9 mouse cellular contexts compared by ENCODE assay signal in the genomic region with DNA sequence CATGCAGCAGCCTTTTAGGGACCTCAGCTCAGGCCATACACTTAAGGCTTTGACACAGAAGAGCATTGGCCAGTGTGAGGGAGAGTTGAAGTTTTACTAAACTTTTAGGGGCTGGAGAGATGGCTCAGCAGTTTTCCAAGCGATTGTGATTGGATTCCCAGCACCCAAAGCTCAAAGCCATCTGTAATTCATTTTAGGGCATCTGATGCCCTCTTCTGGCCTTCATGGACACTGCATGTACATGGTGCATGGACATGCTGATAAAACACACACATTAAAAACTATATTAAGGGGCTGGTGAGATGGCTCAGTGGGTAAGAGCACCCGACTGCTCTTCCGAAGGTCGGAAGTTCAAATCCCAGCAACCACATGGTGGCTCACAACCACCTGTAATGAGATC. TPM values are rescaled to one million over a fixed set of nuclear protein-coding genes. Genes with fewer than 3 reads are reported as not detected.
DNase-seq lines count a peak whose midpoint lies in the region; ATAC-seq and TF ChIP-seq lines count a peak whose summit lies in the region.
"Had no signal": no experiment of that assay in that cellular context is flagged by ENCODE, and none has a peak within 500 bp of the region (broad histone marks: within the 10 kb centered on the region; RNA-seq: fewer than 3 reads in every experiment).

No protein-coding gene starts in this region.

- no peaks in the 10 kb centered on the region; the same call in 1 of the 2 replicates for H3K79me2 ChIP-seq in MEL (ENCODE audit: control insufficient read depth, insufficient read depth, low read length, poor library complexity)

- H3K9ac ChIP-seq in MEL (ENCODE audit: control insufficient read depth, low read depth, low read length, poor library complexity, severe bottlenecking) = no peak overlapping the region
- H3K9ac ChIP-seq: embryonic facial prominence, embryonic 12.5 days; neural tube, embryonic 13.5 days had no signal

- TF ChIP-seq RAD21 in MEL (IDR thresholded peaks at IDR 0.05; ENCODE audit: low read depth, low read length) = peak; percentile 91

- no peaks in the 10 kb centered on the region for H3K9me3 ChIP-seq in MEL (replicated peaks; ENCODE audit: insufficient read depth, low read length)

- H3K4me3 ChIP-seq in left cerebral cortex, adult 2 months = no peak overlapping the region
- no peak overlapping the region for H3K4me3 ChIP-seq in MEL (ENCODE audit: control insufficient read depth in 1 of 2, insufficient read depth in 1 of 2, low read depth in 2 of 2, low read length in 2 of 2)
- no peak overlapping the region for H3K4me3 ChIP-seq in cerebellum, adult 2 months (replicated peaks; ENCODE audit: insufficient read depth, low read depth, low read length)
- H3K4me3 ChIP-seq: embryonic facial prominence, embryonic 12.5 days; neural tube, embryonic 13.5 days had no signal

- no peak for TF ChIP-seq POLR2A in MEL (IDR thresholded peaks at IDR 0.05; ENCODE audit: control insufficient read depth in 1 of 2, insufficient read depth in 1 of 2, low read depth in 1 of 2, low read length in 2 of 2, poor library complexity in 1 of 2)
- TF ChIP-seq POLR2A in cerebellum, adult 2 months (IDR thresholded peaks at IDR 0.05; ENCODE audit: borderline replicate concordance, insufficient read depth, low read length) = no peak

- intact Hi-C loops in left cerebral cortex, adult 2 months (cut with DNase I) = loop anchor here (1.0 to 5.0 kb wide), 2 partner anchors 62 to 369 kb away; no protein-coding TSS in a partner anchor

- peaks cover 0 to 12% of the 10 kb centered on the region in 2 experiments; a peak in 2 of 4 replicates for H3K36me3 ChIP-seq in MEL (ENCODE audit: control insufficient read depth in 1 of 2, insufficient read depth in 2 of 2, low read length in 2 of 2)
- H3K36me3 ChIP-seq: embryonic facial prominence, embryonic 12.5 days had no signal

- no peak for TF ChIP-seq EP300 in MEL (IDR thresholded peaks at IDR 0.05; ENCODE audit: low read depth in 1 of 2, low read length in 2 of 2)

- no peak for DNase-seq in left cerebral cortex, adult 2 months (ENCODE audit: extremely low spot score in 1 of 2, low spot score in 2 of 2)
- DNase-seq in left cerebral cortex, adult 8-10 months (ENCODE audit: low spot score in 2 of 2) = no peak
- DNase-seq in MEL (ENCODE audit: low read depth, low spot score) = peak; percentile 86
- peak; percentile 37 to 62 for DNase-seq in cerebellum, adult 2 months
- DNase-seq in lung, adult 18-20 months = peak; percentile 37 to 56
- no peak for DNase-seq in yolk sac, embryonic 10.5 days (ENCODE audit: low spot score)

- no peak for ATAC-seq in megakaryocyte-erythroid progenitor cell, adult 5-6 weeks (replicated peaks; ENCODE audit: low FRiP score, low TSS enrichment, poor library complexity, severe bottlenecking)

- H3K27ac ChIP-seq in left cerebral cortex, adult 2 months = no peak overlapping the region
- no peak overlapping the region for H3K27ac ChIP-seq in MEL (ENCODE audit: control insufficient read depth, low read depth, low read length)
- no peak overlapping the region for H3K27ac ChIP-seq in cerebellum, adult 2 months (ENCODE audit: insufficient read depth, low read length)
- H3K27ac ChIP-seq: embryonic facial prominence, embryonic 12.5 days; neural tube, embryonic 13.5 days had no signal

- no peaks in the 10 kb centered on the region for H3K27me3 ChIP-seq in MEL (ENCODE audit: control insufficient read depth in 1 of 2, insufficient read depth in 2 of 2, low read length in 2 of 2)
- H3K27me3 ChIP-seq in cerebellum, adult 2 months (ENCODE audit: control insufficient read depth, insufficient read depth, low read length) = no peaks in the 10 kb centered on the region
- H3K27me3 ChIP-seq: embryonic facial prominence, embryonic 12.5 days; neural tube, embryonic 13.5 days had no signal

- peak; percentile 62 for TF ChIP-seq CTCF in left cerebral cortex, adult 2 months (IDR thresholded peaks at IDR 0.05)
- TF ChIP-seq CTCF in MEL (IDR thresholded peaks at IDR 0.05 in 2 of 3, conservative IDR thresholded peaks at IDR 0.05 in 1 of 3; ENCODE audit: control insufficient read depth in 1 of 3, insufficient read depth in 1 of 3, low read depth in 2 of 3, low read length in 3 of 3, poor library complexity in 1 of 3, severe bottlenecking in 1 of 3) = peak; percentile 59 to 86 (median 66)
- TF ChIP-seq CTCF in cerebellum, adult 2 months (IDR thresholded peaks at IDR 0.05; ENCODE audit: borderline replicate concordance, insufficient read depth, low read depth, low read length) = no peak; the same call in 1 of the 2 replicates

- 73% methylated on average over 4 of the region's 4 CpGs for WGBS in cerebellum, adult 2 months

- H3K4me1 ChIP-seq in MEL (ENCODE audit: control insufficient read depth in 1 of 2, insufficient read depth in 2 of 2, low read length in 2 of 2) = peaks cover 4 to 22% of the 10 kb centered on the region in 2 experiments
- no peaks in the 10 kb centered on the region for H3K4me1 ChIP-seq in cerebellum, adult 2 months (ENCODE audit: control insufficient read depth, insufficient read depth, low read length)
- H3K4me1 ChIP-seq: embryonic facial prominence, embryonic 12.5 days; neural tube, embryonic 13.5 days had no signal

TF ChIP-seq in MEL, 35 proteins besides CTCF, POLR2A, EP300 and RAD21 (continues in another document):
- TF ChIP-seq MEF2A (IDR thresholded peaks at IDR 0.05; ENCODE audit: extremely low read depth, insufficient replicate concordance, low read depth, low read length, poor library complexity, severe bottlenecking) (no peak), CHD2 (IDR thresholded peaks at IDR 0.05; ENCODE audit: low read length) (no peak), UBTF (IDR thresholded peaks at IDR 0.05; ENCODE audit: borderline replicate concordance, insufficient read depth, low read depth, low read length) (no peak), SIN3A (IDR thresholded peaks at IDR 0.05; ENCODE audit: low read length) (no peak), SMC3 (IDR thresholded peaks at IDR 0.05; ENCODE audit: low read depth, low read length) (peak; percentile 93), ZC3H11A (IDR thresholded peaks at IDR 0.05; ENCODE audit: low read depth, low read length) (peak; percentile 97), MAX (IDR thresholded peaks at IDR 0.05; ENCODE audit: low read length) (no peak), E2F4 (IDR thresholded peaks at IDR 0.05; ENCODE audit: borderline replicate concordance, low read depth, low read length) (no peak), RCOR1 (IDR thresholded peaks at IDR 0.05; ENCODE audit: low read depth, low read length) (no peak), KAT2A (conservative IDR thresholded peaks at IDR 0.05; ENCODE audit: low read depth, low read length) (no peak), HCFC1 (IDR thresholded peaks at IDR 0.05; ENCODE audit: low read depth, low read length) (peak; percentile 23; the same call in 1 of the 2 replicates), ZKSCAN1 (IDR thresholded peaks at IDR 0.05; ENCODE audit: low read depth, low read length) (no peak), USF2 (IDR thresholded peaks at IDR 0.05; ENCODE audit: borderline replicate concordance in 1 of 2, insufficient read depth in 1 of 2, low read depth in 1 of 2, low read length in 2 of 2) (no peak), POLR2AphosphoS5 (IDR thresholded peaks at IDR 0.05; ENCODE audit: borderline replicate concordance, low read depth, low read length) (no peak), ELF1 (IDR thresholded peaks at IDR 0.05; ENCODE audit: low read depth, low read length) (no peak; the same call in 1 of the 2 replicates), TBP (IDR thresholded peaks at IDR 0.05; ENCODE audit: low read depth, low read length) (peak; percentile 98), ZNF384 (IDR thresholded peaks at IDR 0.05; ENCODE audit: low read depth, low read length) (peak; percentile 56), GABPA (IDR thresholded peaks at IDR 0.05; ENCODE audit: low read depth, low read length) (no peak), MAFK (IDR thresholded peaks at IDR 0.05; ENCODE audit: borderline replicate concordance, low read depth, low read length) (peak; percentile 9; the same call in 1 of the 2 replicates), NRF1 (IDR thresholded peaks at IDR 0.05; ENCODE audit: insufficient read depth, low read depth, low read length, poor library complexity, severe bottlenecking) (no peak), MYB (IDR thresholded peaks at IDR 0.05; ENCODE audit: low read depth, low read length) (no peak), TAL1 (IDR thresholded peaks at IDR 0.05; ENCODE audit: low read length) (no peak), BHLHE40 (IDR thresholded peaks at IDR 0.05; ENCODE audit: borderline replicate concordance, low read depth, low read length) (no peak), ZMIZ1 (IDR thresholded peaks at IDR 0.05; ENCODE audit: low read depth, low read length) (no peak), MAZ (IDR thresholded peaks at IDR 0.05; ENCODE audit: low read depth, low read length) (no peak), NELFE (IDR thresholded peaks at IDR 0.05; ENCODE audit: low read depth, low read length) (no peak), CHD1 (IDR thresholded peaks at IDR 0.05; ENCODE audit: low read depth, low read length) (no peak), MYC (IDR thresholded peaks at IDR 0.05; ENCODE audit: low read depth, low read length) (0 out of 2 replicates have a peak, but pooled peaks have one; percentile 66), USF1 (IDR thresholded peaks at IDR 0.05; ENCODE audit: low read depth, low read length) (no peak)

RNA-seq across cellular contexts. Expression of a gene that starts 4.8 kb away (rescaled TPM):
- total RNA-seq in left cerebral cortex, adult 2 months (2021) = 100 to 1,000 TPM; 105 to 116 TPM
- total RNA-seq in left cerebral cortex, adult 8-10 months (2022) = 100 to 1,000 TPM in 2 of 4 experiments, 10 to 100 TPM in 2; 86.7 to 118 (median 106) TPM
- total RNA-seq in MEL (2012; rRNA removed) = 2.6 and 3.3 TPM in 2 replicates
- 1 to 10 TPM in 1 of 2 experiments, not detected in 1; 7.5 TPM for polyA plus RNA-seq in MEL (2012; ENCODE audit: insufficient read depth in 1 of 2, insufficient read length in 2 of 2, low read depth in 1 of 2, low replicate concordance in 2 of 2, missing spikeins in 1 of 2)
- polyA plus RNA-seq in cerebellum, adult 2 months (2012; rRNA removed) = 59.3 and 66.9 TPM in 2 replicates
- 9.2 and 19.0 TPM in 2 replicates for total RNA-seq in megakaryocyte-erythroid progenitor cell, adult 5-6 weeks (2014; fragmentation: Nextera tagmentation)
- 0.33 and 2.3 TPM in 2 replicates for total RNA-seq in megakaryocyte-erythroid progenitor cell, adult 5-6 weeks (2017)

RNA-seq across cellular contexts. Expression of a gene that starts 37.8 kb away (rescaled TPM):
- total RNA-seq in left cerebral cortex, adult 2 months (2021) = 1 to 10 TPM; 5.3 to 6.0 TPM
- 1 to 10 TPM; 4.7 to 6.8 (median 6.2) TPM for total RNA-seq in left cerebral cortex, adult 8-10 months (2022)
- 5.8 and 5.9 TPM in 2 replicates for total RNA-seq in MEL (2012; rRNA removed)
- 1 to 10 TPM in 1 of 2 experiments, not detected in 1; 9.5 TPM for polyA plus RNA-seq in MEL (2012; ENCODE audit: insufficient read depth in 1 of 2, insufficient read length in 2 of 2, low read depth in 1 of 2, low replicate concordance in 2 of 2, missing spikeins in 1 of 2)
- polyA plus RNA-seq in cerebellum, adult 2 months (2012; rRNA removed) = 4.1 TPM in 2 replicates
- 1.6 and 2.1 TPM in 2 replicates for total RNA-seq in megakaryocyte-erythroid progenitor cell, adult 5-6 weeks (2014; fragmentation: Nextera tagmentation)
- 1.5 and 1.9 TPM in 2 replicates for total RNA-seq in megakaryocyte-erythroid progenitor cell, adult 5-6 weeks (2017)

Comparison
In these comparisons a context has a peak if more than half of its experiments do, and no peak if none do; other contexts are left out.
1. DNase-seq: peak in MEL (single experiment), cerebellum, adult 2 months (2 of 2) and lung, adult 18-20 months (2 of 2); none in left cerebral cortex, adult 2 months (0 of 2), left cerebral cortex, adult 8-10 months (0 of 2) and yolk sac, embryonic 10.5 days (single experiment).
2. RNA of a gene that starts 4.8 kb away (total RNA-seq): 86.7 to 118 TPM in left cerebral cortex, adult 8-10 months and 105 to 116 TPM in left cerebral cortex, adult 2 months; 0.33 to 19.0 TPM in megakaryocyte-erythroid progenitor cell, adult 5-6 weeks and 2.6 to 3.3 TPM in MEL; every median in the first group is over 4 times any median in the second.